Mouse (Mus musculus) erythroblast, embryonic 14.5 days (primary cell): ENCODE results near the gene Ube2i.

Source experiments
- GATA1 ChIP-seq: IDR thresholded peaks from 2 replicates; pipeline ENCODE4 v1.6.1; 2012; ENCODE audit warnings: low read length, inconsistent platforms, mixed read lengths
- TAL1 ChIP-seq: IDR thresholded peaks from 3 replicates; pipeline ENCODE4 v1.6.1; 2012; ENCODE audit warnings: low read length, inconsistent platforms, mixed read lengths

DNA sequence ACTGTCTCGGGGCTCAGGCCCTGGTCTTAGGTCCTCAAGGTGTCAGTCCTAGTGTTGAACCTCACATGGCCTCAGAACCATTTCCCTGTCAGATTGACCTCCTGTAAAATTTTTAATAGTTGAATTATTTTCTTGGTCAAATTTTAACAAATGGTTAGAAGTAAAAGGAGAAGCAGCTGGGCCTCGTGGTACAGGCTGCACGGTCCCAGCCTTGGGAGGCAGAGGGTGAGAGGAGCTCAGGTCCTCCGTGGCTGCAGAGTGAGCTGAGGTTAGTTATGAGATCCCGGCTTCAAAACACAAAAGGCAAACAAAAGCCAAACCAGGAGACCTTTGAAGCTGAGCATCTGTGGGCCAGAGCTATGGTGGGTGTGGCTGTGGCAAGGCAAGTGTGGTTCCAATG is 46.4 kb downstream of the Ube2i start:
- TF ChIP-seq GATA1 (no peak), TAL1 (no peak)
